Mouse (Mus musculus) brown adipose tissue, adult 24 weeks (tissue): ENCODE results near the gene Gm17490. TPM values are rescaled to one million over a fixed set of nuclear protein-coding genes. Genes with fewer than 3 reads are reported as not detected.
A peak's percentile ranks its signal among the peaks of the same experiment; 100 is the strongest.

Experiments
- H3K27ac ChIP-seq: fragments of 200-500 bp; replicated peaks from 2 replicates; pipeline ENCODE4 v1.5.1; 2012; ENCODE audit warnings: low read depth, mild to moderate bottlenecking, low read length
- H3K4me1 ChIP-seq: fragments of 200-500 bp; 2 replicates; pipeline ENCODE4 v1.6.1; 2012; ENCODE audit warnings: low read length, mixed read lengths; ENCODE audit not compliant: control insufficient read depth, insufficient read depth, insufficient read length
- H3K4me3 ChIP-seq: fragments of 200-500 bp; 2 replicates; pipeline ENCODE4 v1.5.1; 2012; ENCODE audit warnings: low read depth, mild to moderate bottlenecking, low read length, moderate library complexity; ENCODE audit not compliant: insufficient read depth
- polyA plus RNA-seq: library from polyadenylated mRNA; stranded (reverse); fragments of >200 nt; gene quantifications from 2 replicates; pipeline ENCODE4 v1.2.4, GENCODE M21; 2012; ENCODE audit not compliant: missing spikeins, insufficient read depth, insufficient read length

Gm17490 gene
- polyA plus RNA-seq: not detected in 2 replicates

DNA sequence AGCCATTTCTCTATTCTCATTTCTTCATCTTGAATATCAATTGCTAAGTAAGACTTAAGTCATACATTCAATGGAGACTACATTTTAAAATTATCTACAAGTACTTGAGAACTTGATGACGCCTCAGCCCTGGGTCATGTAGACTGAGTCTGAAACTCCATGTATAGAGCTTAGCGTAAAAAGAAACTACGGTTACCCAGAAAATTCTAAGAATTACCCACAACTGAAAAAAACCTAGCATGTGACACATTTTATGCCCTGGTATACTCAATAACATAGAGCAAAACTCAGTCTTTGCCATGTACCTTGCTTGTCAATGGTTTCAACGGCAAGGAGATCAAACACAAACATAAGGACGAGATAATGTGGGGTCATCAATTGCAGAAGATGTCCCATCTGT lies at the start of gene Gm17490:
Gene Gm17490 (minus strand): TSS at position 375 of the 400 bp plus-strand sequence.
- no peaks in the 10 kb centered on the region for H3K4me1 ChIP-seq
- no peak within 1 kb of the TSS for H3K27ac ChIP-seq
- no peak within 1 kb of the TSS for H3K4me3 ChIP-seq

DNA sequence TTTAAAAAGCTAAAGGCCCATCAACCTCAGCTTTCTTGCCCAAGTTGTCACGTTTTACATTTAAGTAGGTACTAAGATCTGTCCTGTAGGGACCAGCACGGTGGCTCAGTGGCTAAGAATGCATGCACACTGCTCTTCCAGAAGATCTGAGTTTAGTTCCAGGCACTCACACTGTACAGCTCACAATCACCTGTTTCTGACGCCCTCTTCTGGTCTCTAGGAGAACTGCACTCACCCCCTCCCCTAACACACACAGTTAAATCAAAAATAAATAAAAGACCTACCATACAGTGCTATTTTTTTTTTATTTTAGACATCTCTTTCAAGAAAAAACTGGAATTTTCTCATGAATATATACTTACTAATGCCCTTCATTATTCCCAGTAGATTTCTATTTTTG lies 46.1 kb upstream of the Gm17490 start:
- H3K27ac ChIP-seq: no peak overlapping the region
- H3K4me3 ChIP-seq: no peak overlapping the region

GRCm38 (mm10) chr2:11665326-11665725 lies 39.3 kb upstream of the Gm17490 start:
- Histone ChIP-seq H3K4me1 (no peaks in the 10 kb centered on the region; the same call in 1 of the 2 replicates), H3K4me3 (no peak overlapping the region), H3K27ac (peak overlapping the region; percentile 54)

More for the DNA sequence above, 46.1 kb upstream of the Gm17490 start:
- no peaks in the 10 kb centered on the region for H3K4me1 ChIP-seq

DNA sequence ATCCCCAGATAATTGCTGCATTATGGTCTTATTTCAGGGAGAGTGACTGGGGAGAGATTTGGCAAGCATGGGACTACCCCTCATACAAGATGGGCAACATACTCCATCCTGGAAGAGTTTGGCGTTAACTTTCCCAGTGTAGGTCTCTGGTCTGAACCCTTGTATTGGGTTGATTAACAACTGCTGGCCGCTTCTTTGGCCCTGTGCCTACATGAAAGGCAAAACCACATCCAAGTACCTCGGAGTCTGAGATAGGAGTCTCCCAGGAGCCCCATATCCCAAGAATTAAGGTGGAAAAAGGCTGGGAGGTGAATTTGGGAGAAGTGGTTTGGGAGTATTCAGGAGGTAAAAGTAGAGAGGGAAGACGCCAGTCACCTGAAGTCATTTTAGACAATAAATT lies 38.7 kb upstream of the Gm17490 start:
- Histone ChIP-seq H3K4me1 (no peaks in the 10 kb centered on the region; the same call in 1 of the 2 replicates), H3K27ac (peak overlapping the region; percentile 87), H3K4me3 (peak overlapping the region; percentile 27)

DNA sequence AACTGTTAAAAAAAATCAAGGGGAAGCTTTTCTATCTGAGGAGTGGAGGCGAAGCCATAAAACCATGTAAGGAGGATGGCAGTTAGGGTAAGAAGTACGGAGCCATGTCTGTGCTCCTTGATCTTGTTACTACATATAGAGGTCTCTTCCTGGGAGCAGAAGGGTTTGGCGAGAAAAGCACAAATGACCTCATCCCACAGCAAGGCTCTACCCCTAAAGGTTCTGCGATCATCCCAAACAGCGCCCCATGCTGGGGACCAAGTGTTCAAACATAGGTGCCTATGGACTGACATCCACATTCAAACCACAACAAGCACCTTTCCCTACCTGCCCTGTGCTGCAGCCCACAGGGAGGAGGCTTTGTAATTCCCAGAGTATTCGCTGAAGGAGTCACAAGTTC lies 38.3 kb upstream of the Gm17490 start:
- Histone ChIP-seq H3K4me1 (no peaks in the 10 kb centered on the region; the same call in 1 of the 2 replicates), H3K27ac (peak overlapping the region; percentile 87), H3K4me3 (peak overlapping the region; percentile 27)

GRCm38 (mm10) chr2:11663961-11664360 lies 37.9 kb upstream of the Gm17490 start:
- H3K27ac ChIP-seq: peak overlapping the region; percentile 87
- no peak overlapping the region for H3K4me3 ChIP-seq
- H3K4me1 ChIP-seq: no peaks in the 10 kb centered on the region; the same call in 1 of the 2 replicates

DNA sequence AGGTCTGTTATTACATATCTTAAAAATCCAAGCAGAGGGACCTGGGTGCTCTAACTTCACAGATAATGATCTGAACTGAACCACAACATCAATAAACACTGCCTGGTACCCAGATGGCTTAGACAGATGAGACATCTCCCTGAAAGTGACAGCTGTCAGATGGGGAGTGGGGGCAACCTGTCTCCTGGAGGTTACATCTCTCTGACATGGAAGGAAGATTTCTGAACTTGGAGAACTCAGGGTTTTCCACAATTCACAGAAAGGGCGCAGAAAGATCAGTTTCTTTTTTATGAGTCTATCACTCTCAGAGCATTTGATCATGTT lies 36.8 kb upstream of the Gm17490 start:
- Histone ChIP-seq H3K27ac (no peak overlapping the region), H3K4me3 (no peak overlapping the region), H3K4me1 (no peaks in the 10 kb centered on the region; the same call in 1 of the 2 replicates)

DNA sequence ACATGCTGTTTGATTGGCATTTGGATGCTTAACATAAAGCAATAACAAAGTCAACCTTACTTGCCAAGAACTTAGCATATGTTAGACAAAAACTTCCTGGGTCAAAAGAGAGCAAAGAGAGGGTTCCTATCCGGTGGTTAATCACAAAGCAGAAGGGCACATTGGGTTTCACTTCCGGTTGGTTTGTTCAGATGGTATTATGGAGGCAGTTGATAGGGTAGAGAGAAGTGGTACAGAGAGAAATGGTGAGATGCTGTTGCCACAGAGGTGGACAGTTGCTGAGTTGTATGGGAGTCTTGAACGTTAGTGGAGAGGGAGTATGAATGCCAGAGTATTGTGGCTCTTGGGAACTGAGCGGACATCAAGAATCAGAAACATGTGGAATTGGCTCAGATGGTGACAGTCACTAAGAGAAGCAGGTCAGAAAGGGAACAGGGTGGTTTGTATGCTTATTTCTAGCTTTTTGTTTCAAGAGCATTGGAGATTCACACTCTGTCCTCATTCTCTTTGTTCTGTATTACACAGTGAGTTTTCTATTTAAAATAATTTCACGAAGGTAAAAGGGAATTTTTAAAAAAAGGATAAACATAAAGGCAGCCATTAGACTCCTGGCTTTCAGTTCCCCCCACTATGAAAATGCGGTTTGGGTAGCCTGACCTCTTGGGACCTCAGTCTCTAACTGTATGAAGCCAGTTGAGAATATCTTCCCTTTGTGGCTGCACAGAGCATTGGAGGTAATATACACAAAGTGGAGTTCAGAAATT lies 36.3 kb upstream of the Gm17490 start:
- Histone ChIP-seq H3K4me3 (no peak overlapping the region), H3K4me1 (no peaks in the 10 kb centered on the region; the same call in 1 of the 2 replicates), H3K27ac (no peak overlapping the region)

- Histone ChIP-seq H3K27ac (no peak overlapping the region), H3K4me3 (no peak overlapping the region), H3K4me1 (peaks cover 3% of the 10 kb centered on the region; the same call in 1 of the 2 replicates)
Measured at GRCm38 (mm10) chr2:11659263-11659662, 33.2 kb upstream of the Gm17490 start.

GRCm38 (mm10) chr2:11657581-11657980 lies 31.5 kb upstream of the Gm17490 start:
- H3K4me3 ChIP-seq: no peak overlapping the region
- H3K4me1 ChIP-seq: 0 out of 2 replicates have a peak, but pooled peaks cover 3% of the 10 kb centered on the region
- no peak overlapping the region for H3K27ac ChIP-seq

DNA sequence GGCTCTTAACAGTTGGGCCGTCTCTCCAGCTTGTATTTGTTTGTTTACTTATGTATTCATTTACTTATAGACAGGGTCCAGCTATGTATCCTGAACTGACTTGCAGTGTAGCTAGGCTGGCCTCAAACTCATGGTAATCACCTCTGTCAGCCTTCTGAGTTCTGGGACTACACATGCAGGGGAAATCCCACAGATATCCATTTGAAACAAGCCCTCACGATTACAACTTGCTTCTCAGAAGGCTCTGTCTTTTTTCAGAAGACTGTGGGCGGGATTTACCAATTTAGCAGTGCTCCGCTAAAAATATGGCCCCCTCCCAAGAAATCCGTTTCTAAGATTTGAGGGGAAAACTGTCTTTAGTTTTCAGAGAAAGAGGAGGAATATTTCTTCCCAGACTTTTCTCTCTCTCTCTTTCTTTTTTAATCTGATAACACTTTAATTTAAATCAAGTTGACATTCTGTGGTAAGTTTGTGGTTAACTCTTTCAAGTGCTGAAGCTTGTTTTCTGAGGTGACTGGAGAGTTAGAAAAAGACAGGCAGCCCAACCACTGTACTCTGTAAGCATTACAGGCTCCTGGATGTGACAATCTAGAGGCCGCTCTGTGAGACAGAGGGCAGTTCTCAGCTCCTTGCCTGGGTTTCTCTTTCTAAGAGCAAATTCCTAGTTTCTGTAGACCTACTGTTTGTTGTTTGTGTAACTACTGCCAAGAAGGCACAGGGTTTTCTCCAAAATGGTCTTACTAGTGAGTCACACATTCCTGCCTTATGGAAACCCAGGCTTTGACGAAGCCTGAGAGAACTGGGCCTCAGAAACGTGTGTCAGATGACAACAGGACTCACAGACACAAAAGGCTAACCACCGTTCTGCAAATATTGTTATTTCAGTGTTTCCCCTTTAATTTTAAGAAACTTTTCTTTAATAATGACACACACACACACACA lies 29.2 kb upstream of the Gm17490 start:
- Histone ChIP-seq H3K4me1 (0 out of 2 replicates have a peak, but pooled peaks cover 3% of the 10 kb centered on the region), H3K27ac (peak overlapping the region; percentile 28; the same call in 1 of the 2 replicates), H3K4me3 (no peak overlapping the region)

DNA sequence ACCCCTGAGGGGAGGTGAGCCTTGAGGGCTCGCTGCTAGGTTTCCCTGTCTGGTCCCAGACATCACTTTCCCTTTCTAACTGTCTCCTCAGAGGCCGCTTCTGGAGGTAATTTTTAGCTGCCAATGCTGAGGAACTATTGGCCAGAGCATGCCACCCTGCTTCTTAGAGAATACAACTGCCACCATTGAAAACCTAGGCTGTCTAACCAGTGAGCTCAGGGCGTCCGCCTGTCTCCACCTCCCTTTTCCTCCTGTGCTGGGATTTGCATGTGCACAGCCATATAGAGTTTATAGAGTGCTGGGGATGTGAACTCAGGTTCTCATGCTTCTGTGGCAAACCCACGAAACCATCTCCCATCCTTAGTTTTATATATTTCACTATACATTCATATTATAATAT lies 27.7 kb upstream of the Gm17490 start:
- no peak overlapping the region for H3K27ac ChIP-seq
- 0 out of 2 replicates have a peak, but pooled peaks cover 3% of the 10 kb centered on the region for H3K4me1 ChIP-seq
- no peak overlapping the region for H3K4me3 ChIP-seq

DNA sequence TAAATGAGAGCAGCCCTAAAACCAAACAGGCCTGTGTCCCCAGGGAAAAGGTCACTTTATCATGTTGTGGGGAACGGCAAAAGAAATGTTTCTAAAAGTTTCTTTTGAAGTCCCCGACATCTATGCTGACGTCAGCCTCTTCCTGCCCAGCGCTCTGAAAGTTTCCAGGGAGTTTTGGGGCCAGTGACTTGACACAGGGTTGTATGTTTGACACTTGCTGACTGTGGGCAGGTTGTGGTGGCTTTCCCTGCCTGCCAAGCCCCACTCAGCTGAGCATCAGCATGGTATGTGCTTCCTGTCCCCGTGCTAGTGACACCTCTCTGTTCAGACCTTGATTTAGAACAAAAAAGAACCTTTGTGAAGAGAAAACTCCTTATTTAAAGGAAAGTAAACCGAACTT lies 27.3 kb upstream of the Gm17490 start:
- Histone ChIP-seq H3K4me1 (0 out of 2 replicates have a peak, but pooled peaks cover 3% of the 10 kb centered on the region), H3K4me3 (no peak overlapping the region), H3K27ac (no peak overlapping the region)

- Histone ChIP-seq H3K27ac (no peak overlapping the region), H3K4me1 (0 out of 2 replicates have a peak, but pooled peaks cover 3% of the 10 kb centered on the region), H3K4me3 (no peak overlapping the region)
Measured at GRCm38 (mm10) chr2:11652780-11653179, 26.7 kb upstream of the Gm17490 start.

- peaks cover 3% of the 10 kb centered on the region; the same call in 1 of the 2 replicates for H3K4me1 ChIP-seq
- no peak overlapping the region for H3K4me3 ChIP-seq
- H3K27ac ChIP-seq: no peak overlapping the region
Measured at GRCm38 (mm10) chr2:11652196-11652595, 26.1 kb upstream of the Gm17490 start.
